Mouse (Mus musculus) hindbrain, embryonic 14.5 days (tissue): ENCODE results near the gene Rd3. TPM values are rescaled to one million over a fixed set of nuclear protein-coding genes. Genes with fewer than 3 reads are reported as not detected.

Source experiments
- ATAC-seq: fragments of 200-750 bp; cut with Nextera tagmentation; 2 replicates; pipeline ENCODE4 v1.8.0; 2017; ENCODE audit warnings: moderate number of reproducible peaks, mild to moderate bottlenecking, moderate TSS enrichment, moderate library complexity; ENCODE audit not compliant: low FRiP score
- DNase-seq: peaks from one replicate; pipeline ENCODE4 v3.0.0-alpha.2; 2015; ENCODE audit warnings: low spot score
- H3K27ac ChIP-seq: fragments of 300-500 bp; sonication (generic); 2 replicates; pipeline ENCODE4 v1.5.1; 2014; ENCODE audit warnings: mild to moderate bottlenecking, moderate library complexity
- H3K27me3 ChIP-seq: fragments of 300-500 bp; sonication (generic); 2 replicates; pipeline ENCODE4 v1.6.1; 2014; ENCODE audit warnings: mild to moderate bottlenecking, low read length, mixed read lengths; ENCODE audit not compliant: control insufficient read depth, insufficient read depth
- H3K36me3 ChIP-seq: fragments of 300-500 bp; sonication (generic); replicated peaks from 2 replicates; pipeline ENCODE4 v1.6.1; 2014; ENCODE audit not compliant: control insufficient read depth, insufficient read depth
- H3K4me1 ChIP-seq: fragments of 300-500 bp; sonication (generic); replicated peaks from 2 replicates; pipeline ENCODE4 v1.6.1; 2014; ENCODE audit warnings: antibody characterized with exemption, low read length, mixed read lengths; ENCODE audit not compliant: control insufficient read depth, insufficient read depth
- H3K4me2 ChIP-seq: fragments of 300-500 bp; sonication (generic); replicated peaks from 2 replicates; pipeline ENCODE4 v1.6.1; 2014; ENCODE audit warnings: mild to moderate bottlenecking, moderate library complexity
- H3K4me3 ChIP-seq: fragments of 300-500 bp; sonication (generic); replicated peaks from 2 replicates; pipeline ENCODE4 v1.5.1; 2014; ENCODE audit warnings: mild to moderate bottlenecking, low read length
- H3K9ac ChIP-seq: fragments of 300-500 bp; sonication (generic); 2 replicates; pipeline ENCODE4 v1.6.1; 2014
- H3K9me3 ChIP-seq: fragments of 300-500 bp; sonication (generic); 2 replicates; pipeline ENCODE4 v1.6.1; 2016; ENCODE audit warnings: low read length; ENCODE audit not compliant: control insufficient read depth
- WGBS: fragments of 180-500 bp; shearing (Covaris S2); extraction: QIAGEN DNeasy Blood & Tissue Kit; methylation state at CpG from one replicate; pipeline ENCODE4 v1.1.7; 2014; 5-methylcytosine and 5-hydroxymethylcytosine counted together
- polyA plus RNA-seq: library from polyadenylated mRNA; unstranded; fragments of >200 nt; fragmentation: Nextera tagmentation; extraction: Ambion mirVana; gene quantifications from 2 replicates; pipeline ENCODE4 v1.2.1, GENCODE M21; 2014

Gene Rd3
- polyA plus RNA-seq, 1 experiment from 2014 or later, result 5.3 TPM

DNA sequence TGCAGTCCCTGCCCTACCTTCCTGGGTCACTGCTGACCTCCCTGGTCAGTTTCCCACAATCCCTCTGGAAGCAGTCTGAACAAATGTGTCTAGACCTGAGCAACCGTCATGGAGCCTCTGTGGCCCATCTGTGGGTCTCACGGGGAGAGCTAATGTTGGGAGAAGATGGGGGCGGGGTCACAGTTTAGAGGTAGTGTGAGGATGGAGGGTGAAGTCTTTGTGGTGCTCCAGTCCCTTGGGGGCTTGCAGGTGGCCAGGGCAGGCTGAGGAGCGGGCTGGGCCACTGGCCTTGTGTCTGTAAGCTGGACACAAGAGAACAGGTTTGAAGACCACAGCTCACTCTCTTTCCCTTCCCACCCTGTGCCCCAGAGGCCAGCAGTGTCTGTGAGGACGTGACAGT, 31.4 kb upstream of the Rd3 start:
- Histone ChIP-seq H3K27ac (no peak overlapping the region), H3K27me3 (no peaks in the 10 kb centered on the region), H3K9ac (no peak overlapping the region), H3K4me3 (no peak overlapping the region), H3K4me1 (no peaks in the 10 kb centered on the region), H3K36me3 (no peaks in the 10 kb centered on the region), H3K9me3 (no peaks in the 10 kb centered on the region), H3K4me2 (no peak overlapping the region)
- ATAC-seq, result no peak
- 82% methylated on average over 5 of the region's 5 CpGs for WGBS
- no peak for DNase-seq

DNA sequence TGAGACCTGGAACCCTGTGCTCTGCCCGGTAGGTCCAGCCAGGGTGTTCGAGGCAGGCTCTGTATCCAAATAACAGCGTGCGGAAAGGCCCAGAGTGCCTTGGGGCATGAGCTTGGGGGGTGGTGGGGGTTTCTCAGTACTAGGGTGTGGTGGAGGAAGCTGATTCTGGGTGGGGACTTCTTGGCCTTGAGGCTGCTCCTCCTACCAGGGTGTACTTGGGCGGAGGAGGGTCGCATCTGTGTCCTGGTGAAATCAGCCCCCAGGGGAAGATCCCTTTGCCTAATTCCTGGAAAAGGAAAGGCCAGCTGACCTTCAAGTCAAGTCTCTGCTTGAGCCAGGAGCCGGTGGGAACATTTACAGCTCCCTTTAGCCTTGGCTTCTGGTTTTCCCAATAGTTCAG, 30.9 kb upstream of the Rd3 start:
- no peaks in the 10 kb centered on the region for H3K27me3 ChIP-seq
- H3K4me3 ChIP-seq, result no peak overlapping the region
- H3K36me3 ChIP-seq, result no peaks in the 10 kb centered on the region
- 81% methylated on average over 7 of the region's 7 CpGs for WGBS
- no peaks in the 10 kb centered on the region for H3K4me1 ChIP-seq
- ATAC-seq, result no peak
- no peak overlapping the region for H3K9ac ChIP-seq
- no peak overlapping the region for H3K27ac ChIP-seq
- H3K4me2 ChIP-seq, result no peak overlapping the region
- no peak for DNase-seq
- no peaks in the 10 kb centered on the region for H3K9me3 ChIP-seq

DNA sequence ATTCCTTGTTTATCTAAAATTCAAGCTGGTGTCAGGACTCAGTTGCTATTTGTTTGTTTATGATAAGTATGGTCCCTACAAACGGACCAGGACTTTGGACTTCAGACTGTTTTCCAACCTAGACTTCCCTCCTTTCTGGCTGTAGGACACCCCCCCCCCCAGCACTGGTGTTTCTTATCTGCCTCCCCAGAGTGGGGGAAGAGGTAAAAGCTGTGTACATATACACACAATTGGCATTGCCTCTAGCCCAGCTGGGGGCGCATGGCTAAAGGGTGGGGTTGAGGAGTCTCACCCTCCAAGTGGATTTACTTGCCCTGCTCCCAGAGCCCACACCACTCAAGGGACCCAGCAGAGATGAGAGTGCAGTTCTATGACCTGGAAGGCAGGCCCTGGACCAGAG, 30.3 kb upstream of the Rd3 start:
- DNase-seq (no peak), ATAC-seq (no peak)
- 84% methylated on average over 2 of the region's 2 CpGs for WGBS
- Histone ChIP-seq H3K4me2 (no peak overlapping the region), H3K4me1 (no peaks in the 10 kb centered on the region), H3K36me3 (no peaks in the 10 kb centered on the region), H3K9ac (no peak overlapping the region), H3K4me3 (no peak overlapping the region), H3K9me3 (no peaks in the 10 kb centered on the region), H3K27me3 (no peaks in the 10 kb centered on the region), H3K27ac (no peak overlapping the region)

DNA sequence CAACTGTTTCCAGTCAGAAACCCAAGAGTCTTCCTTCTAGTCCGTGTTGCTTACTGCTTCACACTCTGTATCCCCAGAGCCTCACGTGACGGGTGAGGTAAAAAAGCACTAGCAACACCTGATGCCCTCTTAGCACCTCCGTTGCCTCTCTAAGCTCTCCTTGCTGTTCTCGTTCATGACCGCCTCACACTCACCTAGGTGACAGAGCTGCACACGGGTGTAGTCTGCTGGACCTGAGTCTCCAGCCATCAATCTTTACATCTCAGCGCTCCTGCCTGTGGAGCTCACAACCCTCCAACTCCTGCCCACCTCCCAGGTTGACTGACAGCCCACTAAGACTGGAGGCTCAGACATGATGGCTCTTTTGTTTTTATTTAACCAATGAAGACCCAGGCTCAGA, 29.4 kb upstream of the Rd3 start:
- Histone ChIP-seq H3K9ac (no peak overlapping the region), H3K4me1 (no peaks in the 10 kb centered on the region), H3K27me3 (no peaks in the 10 kb centered on the region), H3K9me3 (no peaks in the 10 kb centered on the region), H3K4me2 (no peak overlapping the region), H3K36me3 (no peaks in the 10 kb centered on the region), H3K27ac (no peak overlapping the region), H3K4me3 (no peak overlapping the region)
- DNase-seq (no peak), ATAC-seq (no peak)
- WGBS, result 73% methylated on average over 8 of the region's 8 CpGs

DNA sequence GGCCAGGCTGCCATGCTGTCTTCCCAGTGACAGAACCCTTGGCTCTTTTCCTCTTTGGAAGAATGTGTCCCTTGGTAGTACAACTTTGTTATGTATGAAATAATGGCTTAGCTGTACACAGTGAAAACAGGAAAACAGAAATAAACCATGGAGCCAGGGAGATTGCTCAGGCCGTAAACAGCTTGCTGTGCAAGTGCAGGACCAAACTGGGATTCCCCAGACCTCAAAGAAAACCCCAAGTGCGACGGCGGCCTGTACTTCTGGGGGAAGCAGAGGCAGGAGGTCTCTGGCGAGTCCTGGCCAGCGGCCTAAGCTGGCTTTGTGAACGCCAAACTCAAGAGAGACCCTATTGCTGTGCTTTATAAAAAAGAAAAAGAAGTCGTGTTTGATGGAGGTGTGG, 28.6 kb upstream of the Rd3 start:
- no peak for ATAC-seq
- whole genome bisulfite sequencing, result 77% methylated on average over 8 of the region's 8 CpGs

DNA sequence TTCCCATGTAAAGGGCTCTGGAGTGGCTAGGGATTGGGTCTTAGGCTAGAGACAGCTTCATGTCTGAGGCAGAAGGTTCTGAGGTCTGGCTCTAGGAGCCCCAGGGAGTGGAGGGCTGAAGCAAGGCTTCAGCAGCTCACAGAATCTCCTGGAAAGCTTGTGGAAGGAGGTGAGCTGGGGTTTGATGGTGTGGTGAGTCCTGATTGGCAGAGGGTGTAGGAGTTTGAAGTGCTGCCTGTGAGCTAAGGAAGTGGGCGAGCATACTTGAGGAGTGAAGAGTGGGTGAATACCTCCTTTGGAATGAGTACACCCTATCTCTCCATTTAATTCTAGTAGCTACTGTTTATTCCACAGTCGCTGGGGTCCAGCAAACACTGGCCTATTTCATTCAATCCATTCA, 26.6 kb upstream of the Rd3 start:
- H3K36me3 ChIP-seq, result no peaks in the 10 kb centered on the region
- ATAC-seq, result no peak

More for the DNA sequence above, 28.6 kb upstream of the Rd3 start:
- no peaks in the 10 kb centered on the region for H3K36me3 ChIP-seq
- no peak overlapping the region for H3K4me3 ChIP-seq
- H3K9me3 ChIP-seq, result no peaks in the 10 kb centered on the region
- no peak overlapping the region for H3K9ac ChIP-seq
- no peaks in the 10 kb centered on the region for H3K27me3 ChIP-seq
- H3K4me1 ChIP-seq, result no peaks in the 10 kb centered on the region
- DNase-seq, result no peak
- H3K4me2 ChIP-seq, result no peak overlapping the region
- no peak overlapping the region for H3K27ac ChIP-seq

DNA sequence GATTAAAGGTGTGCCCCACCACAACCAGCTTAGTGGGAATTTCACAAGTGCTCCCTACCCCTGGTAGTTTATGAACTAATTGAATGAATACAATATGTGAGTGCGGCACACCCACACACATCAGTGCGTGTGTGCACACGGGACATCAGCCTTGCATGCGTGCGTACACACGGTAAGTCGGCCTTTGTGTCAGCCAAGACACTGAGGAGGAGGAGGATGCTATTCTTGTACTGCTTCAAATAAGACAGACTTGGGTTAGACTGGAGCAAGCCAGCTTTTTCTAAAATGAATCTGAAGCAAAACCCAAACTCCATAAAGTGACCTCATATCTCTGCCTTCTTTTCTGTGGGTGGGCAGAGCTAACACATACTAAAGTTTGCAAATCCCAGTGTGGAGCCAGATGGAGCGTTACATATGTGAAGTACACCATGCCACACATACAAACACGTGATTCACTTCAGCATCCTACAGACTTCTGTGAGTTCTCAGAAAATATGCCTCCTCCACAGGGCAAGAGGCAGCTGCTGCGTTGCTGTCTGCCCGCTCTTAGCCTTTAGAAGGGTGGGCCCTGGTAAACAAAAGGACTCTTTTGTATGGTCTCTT, 24.3 kb upstream of the Rd3 start:
- no peak overlapping the region for H3K9ac ChIP-seq

More for the DNA sequence above, 26.6 kb upstream of the Rd3 start:
- Histone ChIP-seq H3K9ac (no peak overlapping the region), H3K4me1 (no peaks in the 10 kb centered on the region), H3K4me3 (no peak overlapping the region), H3K4me2 (no peak overlapping the region), H3K27ac (no peak overlapping the region), H3K9me3 (no peaks in the 10 kb centered on the region), H3K27me3 (no peaks in the 10 kb centered on the region)
- 76% methylated on average over 2 of the region's 2 CpGs for WGBS
- DNase-seq, result no peak

DNA sequence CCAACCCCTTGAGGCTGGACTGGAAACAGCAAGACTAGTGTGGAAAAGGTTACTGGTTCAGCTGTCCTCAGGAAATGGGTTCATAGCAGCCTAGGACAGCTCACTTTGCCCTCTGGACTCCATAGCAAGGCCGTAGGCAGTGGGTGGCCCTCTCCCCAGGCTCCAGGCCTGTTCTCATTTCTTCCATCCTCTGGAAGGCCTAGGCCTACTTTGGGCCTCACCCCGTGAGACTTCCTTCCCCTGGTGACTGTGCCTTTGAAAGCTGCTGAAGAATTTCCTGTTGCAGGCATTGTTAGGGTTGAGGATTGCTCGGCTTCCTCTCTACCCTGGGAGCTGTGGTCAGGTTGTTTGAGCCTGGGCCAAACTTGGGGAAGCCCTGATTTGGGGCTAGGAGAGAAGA, 22.1 kb upstream of the Rd3 start:
- Histone ChIP-seq H3K4me1 (no peaks in the 10 kb centered on the region), H3K36me3 (no peaks in the 10 kb centered on the region), H3K4me2 (no peak overlapping the region), H3K9me3 (no peaks in the 10 kb centered on the region), H3K9ac (no peak overlapping the region), H3K27ac (no peak overlapping the region), H3K4me3 (no peak overlapping the region), H3K27me3 (no peaks in the 10 kb centered on the region)
- 69% methylated on average over 3 of the region's 3 CpGs for WGBS
- DNase-seq (no peak), ATAC-seq (no peak)

More for the DNA sequence above, 24.3 kb upstream of the Rd3 start:
- DNase-seq (no peak), ATAC-seq (no peak)
- no peaks in the 10 kb centered on the region for H3K9me3 ChIP-seq
- H3K36me3 ChIP-seq, result no peaks in the 10 kb centered on the region
- H3K4me3 ChIP-seq, result no peak overlapping the region
- no peak overlapping the region for H3K27ac ChIP-seq
- H3K4me2 ChIP-seq, result no peak overlapping the region
- H3K27me3 ChIP-seq, result no peaks in the 10 kb centered on the region
- no peaks in the 10 kb centered on the region for H3K4me1 ChIP-seq
- WGBS, result 86% methylated on average over 11 of the region's 11 CpGs

DNA sequence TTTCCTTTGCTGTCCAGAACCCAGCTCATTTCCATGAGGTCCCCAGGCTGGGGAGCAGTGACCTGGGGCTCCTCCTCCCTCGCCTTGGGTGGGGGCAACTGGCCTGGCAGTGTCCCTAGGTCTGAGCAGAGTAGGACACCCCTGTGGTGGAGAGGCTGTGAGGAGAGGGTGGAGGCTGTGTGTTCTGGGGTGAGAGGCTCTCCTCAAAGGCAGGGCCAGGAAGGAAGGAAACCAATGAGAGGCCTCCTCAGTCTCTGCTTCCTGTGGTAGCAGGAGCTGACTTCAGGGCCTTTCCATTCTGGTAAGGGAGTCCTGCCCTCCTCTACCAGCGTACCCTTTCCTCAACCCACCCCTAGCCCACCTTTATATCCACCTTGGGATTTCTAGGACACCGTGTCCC, 20.9 kb upstream of the Rd3 start:
- ATAC-seq (no peak; the same call in 1 of the 2 replicates), DNase-seq (no peak)
- H3K4me3 ChIP-seq, result no peak overlapping the region
- no peak overlapping the region for H3K4me2 ChIP-seq
- no peaks in the 10 kb centered on the region for H3K4me1 ChIP-seq
- H3K27ac ChIP-seq, result no peak overlapping the region; the same call in 1 of the 2 replicates
- H3K9ac ChIP-seq, result no peak overlapping the region
- H3K36me3 ChIP-seq, result no peaks in the 10 kb centered on the region
- H3K9me3 ChIP-seq, result no peaks in the 10 kb centered on the region
- 63% methylated on average over 3 of the region's 3 CpGs for WGBS
- no peaks in the 10 kb centered on the region for H3K27me3 ChIP-seq

DNA sequence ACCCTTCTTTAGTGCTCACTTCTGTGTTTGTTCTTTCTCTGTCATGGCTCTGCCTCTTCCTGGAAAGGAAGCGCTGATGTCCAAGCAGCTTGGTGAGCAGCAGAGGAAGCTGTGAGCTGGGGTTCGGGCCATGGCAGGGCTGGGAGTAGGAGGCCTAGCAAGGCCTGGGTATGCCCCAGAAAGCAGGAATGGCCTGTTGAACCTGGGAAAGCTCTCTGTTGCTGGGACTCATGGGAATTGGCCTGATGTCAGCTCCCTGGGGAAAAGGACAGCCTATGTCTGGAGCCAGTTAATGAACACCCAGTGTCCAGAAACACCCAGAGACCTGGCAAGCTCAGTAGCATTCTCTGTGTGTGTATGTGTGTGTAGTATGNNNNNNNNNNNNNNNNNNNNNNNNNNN, 20.3 kb upstream of the Rd3 start:
- WGBS, result 92% methylated on average over 2 of the region's 2 CpGs

More for the DNA sequence above, 20.3 kb upstream of the Rd3 start:
- DNase-seq (no peak), ATAC-seq (no peak)
- Histone ChIP-seq H3K4me1 (no peaks in the 10 kb centered on the region), H3K9ac (no peak overlapping the region), H3K27ac (no peak overlapping the region; the same call in 1 of the 2 replicates), H3K27me3 (no peaks in the 10 kb centered on the region), H3K4me3 (no peak overlapping the region), H3K36me3 (no peaks in the 10 kb centered on the region), H3K9me3 (no peaks in the 10 kb centered on the region), H3K4me2 (no peak overlapping the region)
